Mouse (Mus musculus): ENCODE results near the gene Olfr624.
"Not testable (repeated sequence)": the region's sequence is repeated elsewhere in the genome, so short reads cannot be mapped to it uniquely, and the experiment has no call there.

The Olfr624 gene

GRCm38 (mm10) chr7:103671091-103671490 lies at the start of gene Olfr624:
Gene Olfr624, minus strand, starts transcription at chr7:103671191.
- no peak for DNase-seq

GRCm38 (mm10) chr7:103716398-103716797 lies 45.4 kb upstream of the Olfr624 start:
- not testable (repeated sequence) for DNase-seq

GRCm38 (mm10) chr7:103714371-103714770 lies 43.4 kb upstream of the Olfr624 start, which contains the start of gene Olfr243:
Gene Olfr243, plus strand, starts transcription at chr7:103714671.
- no peak for DNase-seq

GRCm38 (mm10) chr7:103712024-103712423 lies 41.0 kb upstream of the Olfr624 start:
- DNase-seq = no peak

DNA sequence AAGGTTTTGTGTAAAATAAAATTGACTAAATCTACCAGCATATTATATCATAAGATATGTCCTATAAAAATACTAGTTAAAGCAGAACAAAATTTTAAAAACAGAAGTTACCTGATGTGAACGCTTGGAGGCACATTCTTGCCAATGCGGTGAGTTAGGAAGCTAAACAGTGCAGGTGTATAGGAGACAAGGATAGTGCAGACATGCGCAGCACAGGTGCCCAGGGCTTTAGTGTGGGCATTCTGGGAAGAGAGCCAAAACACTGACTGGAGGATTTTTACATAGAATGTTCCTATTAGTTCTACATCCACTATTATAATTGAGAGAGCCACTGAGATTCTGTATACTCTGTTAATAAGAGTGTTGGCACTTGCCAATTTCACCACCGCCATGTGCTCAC lies 28.5 kb upstream of the Olfr624 start:
- no peak for DNase-seq

DNA sequence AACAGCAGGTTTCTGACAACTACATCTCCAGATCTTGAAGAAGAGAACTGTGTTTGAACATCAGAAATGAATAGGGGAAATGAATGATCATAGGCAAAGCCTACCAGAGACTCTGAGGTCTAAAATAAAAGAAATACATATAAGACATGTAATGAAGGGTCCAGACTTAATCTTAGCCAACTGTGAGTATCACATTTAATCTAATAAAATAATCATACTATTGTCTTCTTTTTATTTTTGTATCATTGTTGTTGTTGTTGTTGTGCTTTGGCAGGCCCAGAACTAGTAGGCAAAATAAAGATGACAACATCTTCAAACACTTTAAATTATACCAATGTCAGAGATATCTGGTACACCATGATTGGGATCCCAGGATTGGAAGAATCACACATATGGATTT lies 11.4 kb upstream of the Olfr624 start, which contains the start of gene Olfr625-ps1:
Gene Olfr625-ps1 (plus strand): TSS at position 301 of the 400 bp plus-strand sequence.
- DNase-seq = no peak

GRCm38 (mm10) chr7:103663598-103663997 lies 7.4 kb downstream of the Olfr624 start, which contains the start of gene Olfr623:
Gene Olfr623, minus strand, starts transcription at chr7:103663698.
- no peak for DNase-seq

GRCm38 (mm10) chr7:103644070-103644469 lies 26.9 kb downstream of the Olfr624 start:
- DNase-seq = no peak

DNA sequence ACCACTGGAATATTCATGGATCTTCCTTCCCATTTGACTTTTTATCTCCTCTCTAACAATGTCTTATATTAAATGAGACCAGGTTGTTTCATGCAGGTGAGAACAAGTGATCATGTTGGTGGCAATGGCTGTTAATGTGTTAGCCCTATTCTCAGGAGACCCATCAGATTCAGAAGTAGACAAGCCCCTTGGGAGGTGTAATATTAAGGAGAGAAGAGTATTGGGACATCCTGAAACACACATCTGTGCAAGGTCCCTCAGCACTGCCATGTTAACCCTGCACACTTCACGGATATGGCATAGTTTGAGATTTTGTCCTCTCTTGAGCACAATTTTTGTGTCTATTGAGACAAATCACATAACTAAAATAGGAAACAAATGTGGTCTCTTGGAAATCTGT lies 28.4 kb downstream of the Olfr624 start, which contains the start of gene Olfr622:
Gene Olfr622 (minus strand): TSS at position 101 of the 400 bp plus-strand sequence.
- no peak for DNase-seq

DNA sequence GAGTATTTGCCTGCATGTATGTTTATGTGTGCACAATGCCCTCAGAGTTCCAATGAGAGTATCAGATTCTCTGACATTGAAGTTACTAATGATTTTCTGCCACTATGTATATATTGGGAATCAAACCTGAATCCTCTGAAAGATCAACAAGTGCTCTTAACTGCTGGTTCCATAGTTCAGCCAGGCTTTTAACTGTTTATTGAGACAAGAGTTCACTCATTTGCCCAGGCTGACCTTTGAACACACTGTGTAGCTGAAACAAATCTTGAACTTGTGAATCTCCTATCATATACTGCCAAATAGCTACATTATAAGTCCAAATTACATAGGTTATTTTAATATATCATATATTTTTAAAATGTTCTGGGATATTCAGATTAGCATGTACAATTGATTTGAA lies 34.2 kb downstream of the Olfr624 start:
- no peak for DNase-seq
